Mouse (Mus musculus) stomach, embryonic 14.5 days (tissue): ENCODE measurements around the gene Rhod. TPM values are rescaled to one million over a fixed set of nuclear protein-coding genes. Genes with fewer than 3 reads are reported as not detected.

Experiments used
- ATAC-seq: fragments of 200-750 bp; cut with Nextera tagmentation; 2 replicates; pipeline ENCODE4 v1.8.0; 2017; ENCODE audit warnings: low read depth, moderate TSS enrichment; ENCODE audit not compliant: insufficient number of reproducible peaks, insufficient read depth, low FRiP score
- H3K27ac ChIP-seq: fragments of 300-500 bp; sonication (generic); 2 replicates; pipeline ENCODE4 v1.5.1; 2014; ENCODE audit warnings: mild to moderate bottlenecking, low read length, moderate library complexity, mixed read lengths
- H3K27me3 ChIP-seq: fragments of 300-500 bp; sonication (generic); 2 replicates; pipeline ENCODE4 v1.6.1; 2014; ENCODE audit warnings: low read length, control low read depth, mixed read lengths; ENCODE audit not compliant: control insufficient read depth, insufficient read depth
- H3K36me3 ChIP-seq: fragments of 300-500 bp; sonication (generic); 2 replicates; pipeline ENCODE4 v1.6.1; 2014; ENCODE audit warnings: mild to moderate bottlenecking, control low read depth, low read length, moderate library complexity, mixed read lengths; ENCODE audit not compliant: control insufficient read depth, insufficient read depth
- H3K4me1 ChIP-seq: fragments of 300-500 bp; sonication (generic); 2 replicates; pipeline ENCODE4 v1.6.1; 2014; ENCODE audit warnings: low read length, control low read depth, mixed read lengths; ENCODE audit not compliant: control insufficient read depth, insufficient read depth
- H3K4me2 ChIP-seq: fragments of 300-500 bp; sonication (generic); replicated peaks from 2 replicates; pipeline ENCODE4 v1.6.1; 2014; ENCODE audit warnings: low read depth, low read length, control low read depth
- H3K4me3 ChIP-seq: fragments of 300-500 bp; sonication (generic); 2 replicates; pipeline ENCODE4 v1.5.1; 2014; ENCODE audit warnings: low read depth, low read length, control low read depth
- H3K9ac ChIP-seq: fragments of 300-500 bp; sonication (generic); replicated peaks from 2 replicates; pipeline ENCODE4 v1.6.1; 2014; ENCODE audit warnings: low read depth, mild to moderate bottlenecking, control low read depth, low read length, moderate library complexity, mixed read lengths
- H3K9me3 ChIP-seq: fragments of 300-500 bp; sonication (generic); 2 replicates; pipeline ENCODE4 v1.6.1; 2016; ENCODE audit warnings: low read depth, low read length, control low read depth; ENCODE audit not compliant: control insufficient read depth
- WGBS: fragments of 180-500 bp; shearing (Covaris S2); extraction: QIAGEN DNeasy Blood & Tissue Kit; methylation state at CpG from one replicate; pipeline ENCODE4 v1.1.7; 2014; 5-methylcytosine and 5-hydroxymethylcytosine counted together
- polyA plus RNA-seq: library from polyadenylated mRNA; unstranded; fragments of >200 nt; fragmentation: Nextera tagmentation; extraction: Ambion mirVana; gene quantifications from 2 replicates; pipeline ENCODE4 v1.2.1, GENCODE M21; 2014

The Rhod gene
- polyA plus RNA-seq = 29.1 and 43.7 TPM in 2 replicates

DNA sequence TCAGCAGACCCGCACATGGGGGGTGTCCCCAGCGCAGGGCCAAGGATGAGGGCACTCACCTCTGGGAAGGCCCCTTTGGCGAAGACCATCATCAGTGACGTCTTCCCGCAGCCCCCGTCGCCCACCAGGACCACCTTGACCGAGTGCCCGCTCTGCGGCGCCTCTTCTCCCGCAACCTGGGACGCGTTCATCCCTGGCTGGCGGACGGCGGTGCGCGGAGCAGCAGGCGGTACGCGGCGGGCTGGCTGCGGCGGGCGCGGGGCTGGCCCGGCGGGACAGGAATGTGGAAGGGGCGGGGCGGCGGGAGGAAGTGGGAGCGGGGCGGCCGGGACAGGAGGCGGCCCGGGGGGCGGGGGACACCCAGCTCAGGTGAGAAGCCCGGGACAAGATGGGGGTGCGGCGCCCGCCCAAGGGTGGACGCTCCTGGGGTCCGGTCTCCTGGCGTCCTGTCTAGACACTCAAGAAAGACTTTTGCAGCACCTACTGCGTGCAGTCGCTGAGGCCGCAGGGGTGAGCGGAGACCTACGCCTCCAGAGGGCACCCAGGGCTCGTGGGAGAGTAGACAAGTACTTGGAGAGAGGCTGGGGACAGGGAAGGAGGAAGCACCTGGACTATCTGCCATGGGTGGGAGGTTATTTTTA lies at the start of gene Rhod:
Gene Rhod, minus strand, starts transcription at position 272 of the 641 bp plus-strand sequence.
- peak within 1 kb of the TSS; percentile 34; the same call in 1 of the 2 replicates for H3K27ac ChIP-seq
- peak within 1 kb of the TSS; percentile 83 for H3K4me2 ChIP-seq
- peak within 1 kb of the TSS; percentile 77 for H3K4me3 ChIP-seq
- under 1% methylated on average over 47 of the region's 51 CpGs for WGBS
- H3K36me3 ChIP-seq = no peaks in the 10 kb centered on the region
- H3K9me3 ChIP-seq = no peaks in the 10 kb centered on the region
- peaks cover 31% of the 10 kb centered on the region; the same call in 1 of the 2 replicates for H3K4me1 ChIP-seq
- ATAC-seq = peak; percentile 40; the same call in 1 of the 2 replicates
- peak within 1 kb of the TSS; percentile 56 for H3K9ac ChIP-seq
- no peaks in the 10 kb centered on the region for H3K27me3 ChIP-seq

DNA sequence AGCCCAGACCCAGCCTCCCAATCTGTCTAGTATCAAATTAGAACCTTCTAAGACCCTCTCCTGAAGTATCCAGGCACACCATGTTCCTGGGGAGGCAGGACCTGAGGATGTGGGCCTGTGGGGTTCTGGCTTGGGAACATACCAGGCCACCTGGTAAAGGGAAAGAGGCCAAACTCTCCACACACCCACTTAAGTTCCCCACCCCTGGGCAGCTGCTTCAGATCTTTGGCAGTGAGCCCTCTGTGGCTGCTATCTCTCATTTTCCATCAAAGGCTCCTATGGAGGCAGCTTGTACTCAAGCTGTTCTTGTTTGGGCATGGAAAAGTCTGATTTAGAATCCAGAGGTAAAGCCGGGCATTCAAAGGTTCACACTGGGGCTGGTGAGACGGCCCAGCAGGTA lies 48.6 kb upstream of the Rhod start:
- Histone ChIP-seq H3K27ac (no peak overlapping the region), H3K9me3 (no peaks in the 10 kb centered on the region), H3K4me1 (no peaks in the 10 kb centered on the region), H3K4me3 (no peak overlapping the region), H3K4me2 (no peak overlapping the region), H3K27me3 (no peaks in the 10 kb centered on the region), H3K9ac (no peak overlapping the region), H3K36me3 (no peaks in the 10 kb centered on the region)
- no peak for ATAC-seq
- WGBS = 76% methylated on average over 2 of the region's 2 CpGs

DNA sequence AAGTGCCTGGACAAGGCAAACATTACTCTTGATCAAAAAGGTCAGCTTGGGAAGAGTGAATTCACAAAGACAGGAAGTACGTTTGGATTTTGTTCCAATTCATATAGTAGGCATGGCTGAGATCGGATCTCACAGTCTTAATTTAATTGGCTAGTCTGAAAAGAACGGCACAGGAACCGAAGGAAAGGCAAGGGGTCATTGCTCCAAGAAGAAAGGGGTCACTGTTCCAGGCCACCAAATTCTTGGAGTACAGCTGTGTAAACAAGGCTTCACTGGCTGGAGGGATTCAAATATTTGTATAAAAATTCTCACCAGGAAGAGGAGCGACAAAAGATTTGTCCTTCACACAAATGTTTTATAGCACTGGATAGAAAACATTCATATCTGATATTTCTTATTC lies 45.8 kb upstream of the Rhod start:
- H3K4me1 ChIP-seq = no peaks in the 10 kb centered on the region
- H3K27ac ChIP-seq = no peak overlapping the region
- H3K9ac ChIP-seq = no peak overlapping the region
- no peak for ATAC-seq
- H3K36me3 ChIP-seq = no peaks in the 10 kb centered on the region
- H3K27me3 ChIP-seq = no peaks in the 10 kb centered on the region
- H3K9me3 ChIP-seq = no peaks in the 10 kb centered on the region
- no peak overlapping the region for H3K4me2 ChIP-seq
- H3K4me3 ChIP-seq = no peak overlapping the region
- 22% methylated on average over 5 of the region's 5 CpGs for WGBS

DNA sequence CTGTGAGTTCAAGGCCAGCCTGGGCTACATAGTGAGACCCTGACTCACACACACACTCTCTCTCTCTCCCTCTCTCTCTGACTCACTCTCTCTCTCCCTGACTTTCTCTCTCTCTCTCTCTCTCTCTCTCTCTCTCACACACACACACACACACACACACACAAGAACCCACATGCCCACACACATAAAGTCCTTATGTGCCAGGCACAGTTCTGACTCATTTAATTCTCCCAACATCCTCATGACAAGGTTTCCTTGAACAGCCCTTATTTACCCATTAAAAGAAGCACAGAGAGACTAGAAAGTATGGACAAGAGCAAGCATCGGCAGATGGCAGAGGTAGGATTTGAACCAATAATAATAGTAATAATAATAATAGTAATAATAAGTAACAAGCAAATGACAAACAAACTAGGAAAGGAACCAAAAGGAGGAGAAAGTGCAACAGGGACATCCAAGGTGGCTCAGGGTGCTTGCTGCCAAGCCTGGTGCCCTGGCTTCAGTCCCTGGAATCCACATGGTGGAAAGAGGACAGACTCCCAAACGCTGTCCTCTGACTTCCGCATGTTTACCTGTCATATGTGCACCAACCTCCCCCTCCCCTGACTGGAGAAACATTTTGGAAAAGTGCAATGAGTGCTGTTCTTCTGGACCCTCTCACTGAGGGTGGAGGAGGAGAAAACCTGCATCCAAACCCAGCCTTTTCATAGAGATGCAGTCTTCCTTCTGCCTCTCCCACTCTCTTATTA lies 43.1 kb upstream of the Rhod start:
- Histone ChIP-seq H3K4me1 (no peaks in the 10 kb centered on the region), H3K4me2 (no peak overlapping the region), H3K27ac (no peak overlapping the region), H3K27me3 (no peaks in the 10 kb centered on the region), H3K4me3 (no peak overlapping the region), H3K36me3 (no peaks in the 10 kb centered on the region), H3K9me3 (no peaks in the 10 kb centered on the region), H3K9ac (no peak overlapping the region)
- 90% methylated on average over 3 of the region's 3 CpGs for WGBS
- ATAC-seq = no peak

DNA sequence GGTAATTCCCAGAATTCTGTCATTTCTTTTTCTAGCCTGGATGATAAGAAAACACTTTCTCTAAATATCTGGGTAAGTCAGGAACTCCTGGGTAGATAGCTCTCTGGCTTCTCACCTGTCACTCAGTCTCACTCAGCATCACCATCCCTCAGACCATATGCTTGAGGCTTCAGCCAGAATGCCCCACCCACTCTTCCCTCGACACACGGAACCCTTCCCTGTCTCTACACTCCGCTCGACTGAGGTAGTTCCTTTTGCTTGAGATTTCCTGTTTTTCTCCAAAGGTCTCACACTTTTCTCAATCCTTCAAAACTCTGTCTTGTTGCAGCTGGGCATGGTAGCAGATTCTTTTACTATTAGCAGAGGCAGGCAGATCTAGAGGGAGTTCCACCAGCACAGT lies 42.1 kb upstream of the Rhod start:
- Histone ChIP-seq H3K4me2 (no peak overlapping the region), H3K27ac (no peak overlapping the region), H3K9me3 (no peaks in the 10 kb centered on the region), H3K4me3 (no peak overlapping the region), H3K36me3 (no peaks in the 10 kb centered on the region), H3K27me3 (no peaks in the 10 kb centered on the region), H3K9ac (no peak overlapping the region), H3K4me1 (0 out of 2 replicates have a peak, but pooled peaks cover 1% of the 10 kb centered on the region)
- WGBS = 30% methylated on average over 4 of the region's 4 CpGs
- ATAC-seq = no peak

DNA sequence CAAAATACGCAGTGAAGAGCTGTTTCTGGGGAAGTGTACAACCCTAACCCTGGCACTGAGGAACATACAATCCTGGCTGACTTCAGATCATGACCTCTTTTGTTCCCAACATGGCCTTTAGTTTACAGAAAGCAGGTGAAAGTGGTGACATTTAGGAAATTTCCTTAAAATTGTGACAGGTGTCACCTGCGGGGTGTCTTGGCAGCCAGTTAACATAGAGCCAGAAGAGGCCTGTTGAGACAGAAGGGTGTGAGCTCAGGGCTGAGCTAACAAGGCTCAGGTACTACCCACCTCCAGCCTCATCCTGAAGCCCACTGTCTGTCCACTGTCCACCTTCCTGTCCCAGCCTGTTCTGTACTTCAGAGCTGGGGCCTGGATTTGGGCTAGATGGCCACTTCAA lies 40.8 kb upstream of the Rhod start:
- WGBS = 69% methylated on average over 2 of the region's 2 CpGs

DNA sequence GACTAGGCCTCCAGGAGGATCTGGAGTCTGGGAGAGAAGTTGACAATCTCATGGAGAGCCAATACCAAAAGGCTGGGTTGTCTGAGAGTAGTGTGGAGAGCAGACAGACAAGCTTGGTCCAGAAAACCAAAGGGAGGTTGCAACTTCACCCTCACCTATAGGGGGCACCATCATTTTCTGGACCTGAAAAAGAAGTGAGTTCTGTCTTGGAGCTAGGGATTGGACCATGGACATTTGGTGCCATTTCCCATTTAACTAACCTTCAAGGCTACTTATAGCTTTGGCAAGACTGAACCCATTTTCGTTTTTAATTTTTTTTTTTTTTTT lies 38.9 kb upstream of the Rhod start:
- H3K36me3 ChIP-seq = no peaks in the 10 kb centered on the region
- H3K9ac ChIP-seq = no peak overlapping the region
- no peak overlapping the region for H3K27ac ChIP-seq
- H3K27me3 ChIP-seq = no peaks in the 10 kb centered on the region
- no peaks in the 10 kb centered on the region for H3K9me3 ChIP-seq
- 36% methylated on average over 1 of the region's 1 CpGs for WGBS
- 0 out of 2 replicates have a peak, but pooled peaks cover 3% of the 10 kb centered on the region for H3K4me1 ChIP-seq
- no peak for ATAC-seq
- no peak overlapping the region for H3K4me2 ChIP-seq
- H3K4me3 ChIP-seq = no peak overlapping the region

More for the DNA sequence above, 40.8 kb upstream of the Rhod start:
- Histone ChIP-seq H3K9me3 (no peaks in the 10 kb centered on the region), H3K27ac (no peak overlapping the region), H3K36me3 (no peaks in the 10 kb centered on the region), H3K9ac (no peak overlapping the region), H3K27me3 (no peaks in the 10 kb centered on the region), H3K4me2 (no peak overlapping the region), H3K4me3 (no peak overlapping the region), H3K4me1 (0 out of 2 replicates have a peak, but pooled peaks cover 3% of the 10 kb centered on the region)
- ATAC-seq = no peak

DNA sequence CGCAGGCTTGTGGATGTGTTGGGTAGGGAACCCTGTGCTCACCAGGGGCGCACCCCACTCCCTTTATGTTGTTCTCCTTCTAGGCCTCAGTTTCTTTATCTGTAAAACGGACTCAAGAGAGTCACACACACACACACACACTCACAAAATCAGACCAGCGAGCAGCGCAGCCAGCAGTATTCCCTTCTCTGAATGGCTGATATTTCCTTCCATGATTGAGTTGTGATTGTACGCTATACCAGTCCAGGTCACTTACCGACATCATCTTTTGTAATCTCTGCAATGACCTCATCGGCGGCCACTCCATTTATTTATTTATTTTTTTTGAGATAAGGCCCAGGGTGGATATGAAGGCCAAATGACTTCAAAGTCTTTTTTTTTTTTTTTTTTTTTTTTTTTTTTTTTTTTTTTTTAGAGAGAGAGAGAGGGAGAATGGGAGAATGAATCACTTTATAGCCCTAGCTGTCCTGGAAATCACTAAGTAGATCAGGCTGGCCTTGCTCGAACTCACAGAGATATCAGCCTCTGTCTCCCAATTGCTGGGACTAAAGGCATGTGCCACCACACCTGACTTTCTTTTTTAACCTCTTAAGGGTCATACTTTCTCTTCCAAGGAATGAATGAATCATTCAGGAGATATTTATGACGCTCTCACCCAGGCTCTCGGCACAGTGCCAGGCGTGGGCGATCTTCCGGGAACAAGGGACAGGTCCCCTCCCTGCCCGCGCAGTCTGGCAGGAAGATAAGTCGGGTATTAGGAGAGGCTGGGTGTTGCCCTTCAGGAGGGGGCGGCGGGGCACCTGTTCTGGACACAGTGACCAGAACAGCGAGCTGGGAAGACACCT lies 38.3 kb upstream of the Rhod start, which contains the start of gene Syt12:
Gene Syt12, minus strand, starts transcription at position 103 of the 845 bp plus-strand sequence.
- Histone ChIP-seq H3K4me1 (0 out of 2 replicates have a peak, but pooled peaks cover 3% of the 10 kb centered on the region), H3K27ac (no peak within 1 kb of the TSS), H3K9me3 (no peaks in the 10 kb centered on the region), H3K4me3 (peak within 1 kb of the TSS; percentile 52), H3K27me3 (no peaks in the 10 kb centered on the region), H3K4me2 (peak within 1 kb of the TSS; percentile 94), H3K9ac (peak within 1 kb of the TSS; percentile 26; the same call in 1 of the 2 replicates), H3K36me3 (no peaks in the 10 kb centered on the region)
- no peak for ATAC-seq
- WGBS = 22% methylated on average over 21 of the region's 21 CpGs
